Mouse (Mus musculus) embryonic facial prominence, embryonic 13.5 days (tissue): ENCODE measurements around the gene Cphx3. TPM values are rescaled to one million over a fixed set of nuclear protein-coding genes. Genes with fewer than 3 reads are reported as not detected.

Experiments
- polyA plus RNA-seq: library from polyadenylated mRNA; unstranded; fragments of >200 nt; fragmentation: Nextera tagmentation; extraction: Ambion mirVana; gene quantifications from 2 replicates; pipeline ENCODE4 v1.2.1, GENCODE M21; 2015

Gene Cphx3
- polyA plus RNA-seq, 1 experiment from 2014 or later, result not detected

Other genes with a start within 250 kb of the Cphx3 start
- gene Anxa11, start 240.1 kb upstream of the Cphx3 start, polyA plus RNA-seq, result 15.4 and 15.9 TPM in 2 replicates
- gene Plac9a, start 179.2 kb upstream of the Cphx3 start, polyA plus RNA-seq, result 1.7 TPM in 1 of 2 replicates, not detected in the other
- 2.5 and 3.2 TPM in 2 replicates for gene Tmem254a, start 154.6 kb upstream of the Cphx3 start, polyA plus RNA-seq
- not detected in 2 replicates for gene Cphx1, start 144.0 kb upstream of the Cphx3 start, polyA plus RNA-seq
- gene Duxbl1, start 103.7 kb upstream of the Cphx3 start, polyA plus RNA-seq, result 2.4 and 2.7 TPM in 2 replicates
- 5.9 and 7.7 TPM in 2 replicates for gene Gm9780, start 39.6 kb upstream of the Cphx3 start, polyA plus RNA-seq
- gene Tmem254c, start 14.9 kb upstream of the Cphx3 start, polyA plus RNA-seq, result 34.0 and 35.7 TPM in 2 replicates
- gene Cphx2, start 781 bp upstream of the Cphx3 start, polyA plus RNA-seq, result not detected in 2 replicates
- 0.81 TPM in 1 of 2 replicates, not detected in the other for gene Duxbl2, start 36.1 kb downstream of the Cphx3 start, polyA plus RNA-seq
- gene Plac9b, start 100.2 kb downstream of the Cphx3 start, polyA plus RNA-seq, result 4.0 and 5.3 TPM in 2 replicates
- 24.1 and 28.2 TPM in 2 replicates for gene Tmem254b, start 124.7 kb downstream of the Cphx3 start, polyA plus RNA-seq
- 2.9 and 3.8 TPM in 2 replicates for gene Duxbl3, start 175.7 kb downstream of the Cphx3 start, polyA plus RNA-seq